Mouse (Mus musculus) heart, adult 2 months (tissue): ENCODE measurements around the gene Gpr107.

Experiments used
- CTCF ChIP-seq: fragments of 200-600 bp; IDR thresholded peaks from 2 replicates; pipeline ENCODE4 v1.8.1; 2022; ENCODE audit warnings: antibody characterized with exemption, mild to moderate bottlenecking, moderate library complexity
- POLR2A ChIP-seq: fragments of 200-500 bp; IDR thresholded peaks from 2 replicates; pipeline ENCODE4 v1.6.1; 2011; ENCODE audit warnings: mild to moderate bottlenecking, low read depth, low read length, control low read depth; ENCODE audit not compliant: insufficient read depth

DNA sequence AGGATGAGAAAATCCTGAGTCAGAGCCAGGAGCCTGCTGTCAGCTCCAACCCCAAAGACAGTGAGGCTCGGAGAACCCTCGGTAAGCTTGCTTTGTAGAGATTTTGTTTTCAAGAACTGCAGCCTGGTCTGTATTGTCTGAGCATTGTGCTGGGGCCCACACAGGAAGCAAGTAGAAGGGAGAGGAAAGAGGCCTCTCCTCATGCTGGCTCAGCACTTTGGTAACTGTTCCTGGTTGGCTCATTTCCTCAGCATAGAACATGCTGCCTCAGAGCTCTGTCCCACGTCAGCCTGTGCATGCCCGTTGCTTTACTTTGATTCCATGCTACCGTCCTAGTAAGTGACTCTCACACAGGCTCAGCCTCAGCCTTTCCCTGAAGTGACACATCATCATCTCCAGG, 19.9 kb downstream of the Gpr107 start:
- TF ChIP-seq CTCF (no peak), POLR2A (no peak)
